Mouse (Mus musculus) yolk sac, embryonic 10.5 days (tissue): ENCODE measurements around the gene Psg21.
"Not testable (repeated sequence)": the region's sequence is repeated elsewhere in the genome, so short reads cannot be mapped to it uniquely, and the experiment has no call there.

Experiments
- DNase-seq: peaks from one replicate; pipeline ENCODE4 v3.0.0-alpha.2; 2017; ENCODE audit warnings: low spot score

The Psg21 gene

GRCm38 (mm10) chr7:18656625-18657024 lies at the start of gene Psg21:
Gene Psg21, minus strand, starts transcription at chr7:18656725.
- DNase-seq = not testable (repeated sequence)

GRCm38 (mm10) chr7:18686085-18686484 lies 29.6 kb upstream of the Psg21 start, which contains the start of gene Psg20:
Gene Psg20, minus strand, starts transcription at chr7:18686185.
- DNase-seq = no peak

- DNase-seq = no peak
Measured at GRCm38 (mm10) chr7:18685586-18685985, 29.1 kb upstream of the Psg21 start.

- DNase-seq = no peak
Measured at GRCm38 (mm10) chr7:18679772-18680171, 23.2 kb upstream of the Psg21 start.

- DNase-seq = not testable (repeated sequence)
Measured at GRCm38 (mm10) chr7:18626921-18627320, 29.6 kb downstream of the Psg21 start.

- DNase-seq = not testable (repeated sequence)
Measured at GRCm38 (mm10) chr7:18616401-18616800, 40.1 kb downstream of the Psg21 start, which contains the start of gene Psg23. Gene Psg23, minus strand, starts transcription at chr7:18616501.
